Mouse (Mus musculus) brain, embryonic 14.5 days (tissue): Measurements from ENCODE around the gene Gna13.

Experiments
- CTCF ChIP-seq: fragments of 200-500 bp; IDR thresholded peaks from 2 replicates; pipeline ENCODE4 v1.5.1; 2012; ENCODE audit warnings: inconsistent platforms, mild to moderate bottlenecking, moderate library complexity, borderline replicate concordance; ENCODE audit not compliant: insufficient read depth, insufficient read length; ENCODE audit errors: extremely low read depth
- POLR2A ChIP-seq: fragments of 200-500 bp; IDR thresholded peaks from 2 replicates; pipeline ENCODE4 v1.6.1; 2012; ENCODE audit warnings: mild to moderate bottlenecking, inconsistent platforms, borderline replicate concordance; ENCODE audit not compliant: poor library complexity, insufficient read depth, insufficient read length, severe bottlenecking; ENCODE audit errors: extremely low read depth

DNA sequence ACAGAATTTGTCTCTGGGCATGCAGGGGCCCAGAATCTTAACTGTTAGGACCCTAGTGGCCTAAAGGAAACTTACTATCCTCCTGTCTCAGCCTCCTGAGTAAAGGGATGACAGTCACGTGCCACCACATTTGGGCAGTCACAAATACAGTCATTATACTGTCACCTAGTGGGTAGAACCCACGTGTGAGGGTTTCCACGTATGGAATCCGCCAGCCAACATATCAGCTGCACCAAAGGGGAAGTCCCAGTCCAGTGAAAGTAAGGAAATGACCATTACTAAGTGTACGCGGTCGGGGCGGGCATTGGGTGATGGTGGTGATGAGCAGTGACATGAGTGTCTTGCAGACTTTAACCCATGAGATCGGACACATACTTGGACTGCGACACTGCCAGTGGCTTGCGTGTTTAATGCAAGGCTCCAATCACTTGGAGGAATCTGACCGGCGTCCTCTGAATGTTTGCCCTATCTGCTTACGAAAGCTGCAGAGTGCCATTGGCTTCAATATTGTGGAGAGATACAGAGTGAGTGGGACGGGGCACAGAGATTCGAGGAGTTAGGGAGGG is 71.7 kb downstream of the Gna13 start:
- no peak for TF ChIP-seq CTCF
- no peak for TF ChIP-seq POLR2A
